Mouse (Mus musculus) layer of hippocampus, postnatal 36 days (tissue): ENCODE measurements around the gene Wbp4. TPM values are rescaled to one million over a fixed set of nuclear protein-coding genes. Genes with fewer than 3 reads are reported as not detected.
A peak's percentile ranks its signal among the peaks of the same experiment; 100 is the strongest.
"Not testable (repeated sequence)": the region's sequence is repeated elsewhere in the genome, so short reads cannot be mapped to it uniquely, and the experiment has no call there.

ENCODE experiments used
- DNase-seq, 2 experiments: peaks; one replicate each; pipeline ENCODE4 v3.0.0; 2022
- total RNA-seq, 2 experiments: library from RNA; stranded (reverse); gene quantifications; 2 replicates each; pipeline ENCODE4 v1.2.3; 2021

Wbp4 gene
- total RNA-seq, 2 experiments from 2014 or later: 55.4 to 56.7 TPM

DNA sequence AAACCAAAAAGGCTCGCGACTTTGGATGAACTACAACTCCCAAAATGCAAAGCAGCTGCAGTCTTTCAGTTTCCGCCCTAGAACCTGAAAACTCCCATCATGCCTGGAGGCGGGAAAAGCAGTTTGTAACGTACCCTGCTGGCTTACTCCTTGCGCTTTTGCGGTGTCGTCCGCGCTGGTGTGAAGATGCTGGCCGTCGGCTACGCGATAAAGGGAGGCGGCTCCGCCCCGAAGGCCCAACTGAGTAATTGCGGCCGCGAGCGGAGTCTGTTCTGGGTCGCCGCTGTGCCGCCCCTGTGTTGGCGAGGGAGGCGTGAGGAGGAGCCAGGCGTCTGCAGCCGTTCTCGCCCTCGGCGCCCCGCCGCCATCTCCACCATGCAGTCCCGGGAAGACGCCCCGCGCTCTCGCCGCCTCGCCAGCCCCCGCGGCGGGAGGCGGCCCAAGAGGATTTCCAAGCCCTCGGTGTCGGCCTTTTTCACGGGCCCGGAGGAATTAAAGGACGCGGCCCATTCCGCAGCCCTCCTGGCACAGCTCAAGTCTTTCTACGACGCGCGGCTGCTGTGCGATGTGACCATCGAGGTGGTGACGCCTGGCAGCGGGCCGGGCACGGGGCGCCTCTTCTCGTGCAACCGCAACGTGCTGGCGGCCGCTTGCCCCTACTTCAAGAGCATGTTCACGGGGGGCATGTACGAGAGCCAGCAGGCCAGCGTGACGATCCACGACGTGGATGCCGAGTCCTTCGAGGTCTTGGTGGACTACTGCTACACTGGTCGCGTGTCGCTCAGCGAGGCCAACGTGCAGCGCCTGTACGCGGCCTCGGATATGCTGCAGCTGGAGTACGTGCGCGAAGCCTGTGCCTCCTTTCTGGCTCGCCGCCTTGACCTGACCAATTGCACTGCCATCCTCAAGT lies 29.4 kb downstream of the Wbp4 start, which contains the start of gene Kbtbd6:
Gene Kbtbd6, plus strand, starts transcription at position 155 of the 910 bp plus-strand sequence.
- DNase-seq: peak; percentile 76 to 80

DNA sequence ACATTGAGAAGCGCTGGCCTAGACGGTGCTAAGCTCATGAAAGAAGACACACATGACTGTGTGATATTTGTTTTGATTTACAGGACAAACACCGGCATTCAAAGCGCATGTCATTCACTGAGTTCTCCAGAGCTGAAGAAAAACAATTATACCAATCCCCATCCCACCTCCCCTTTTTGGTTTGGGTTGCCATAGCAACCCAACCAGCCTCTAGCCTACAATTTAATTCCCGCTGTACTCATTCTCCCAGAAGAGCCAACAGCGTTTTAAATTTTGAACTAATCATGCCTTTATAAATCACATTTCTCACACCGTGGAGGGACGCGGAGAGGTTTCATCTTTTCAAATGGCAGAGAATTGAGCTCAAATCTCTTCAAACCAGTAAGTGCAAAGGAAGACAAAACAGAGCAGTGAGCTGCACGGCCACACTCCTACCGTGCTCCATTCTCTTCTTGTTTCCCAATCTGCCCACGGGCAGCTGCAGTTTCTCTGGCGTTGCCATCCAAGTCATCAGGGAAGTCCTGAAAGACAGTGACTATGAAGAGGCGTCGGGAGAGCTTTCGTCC lies 36.2 kb downstream of the Wbp4 start:
- DNase-seq: peak; percentile 23 to 47

DNA sequence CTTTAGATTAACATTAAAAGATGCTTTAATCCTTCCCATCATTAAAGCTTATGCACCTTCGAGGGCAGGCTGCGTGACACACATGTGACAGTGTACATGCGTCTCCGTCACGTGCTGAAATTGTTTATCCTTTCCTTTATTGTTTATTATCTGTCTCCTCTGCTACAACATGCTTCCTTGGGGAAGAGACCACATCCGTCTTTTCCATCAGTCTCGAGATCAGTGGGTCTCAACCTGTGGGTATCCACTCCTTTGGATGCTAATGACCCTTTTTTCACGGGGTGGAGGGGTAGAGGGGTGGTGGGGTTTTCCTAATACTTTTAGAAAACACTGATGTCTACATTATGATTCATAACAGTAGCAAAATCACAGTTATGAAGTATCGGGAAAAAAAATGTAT lies 36.7 kb downstream of the Wbp4 start:
- no peak for DNase-seq

DNA sequence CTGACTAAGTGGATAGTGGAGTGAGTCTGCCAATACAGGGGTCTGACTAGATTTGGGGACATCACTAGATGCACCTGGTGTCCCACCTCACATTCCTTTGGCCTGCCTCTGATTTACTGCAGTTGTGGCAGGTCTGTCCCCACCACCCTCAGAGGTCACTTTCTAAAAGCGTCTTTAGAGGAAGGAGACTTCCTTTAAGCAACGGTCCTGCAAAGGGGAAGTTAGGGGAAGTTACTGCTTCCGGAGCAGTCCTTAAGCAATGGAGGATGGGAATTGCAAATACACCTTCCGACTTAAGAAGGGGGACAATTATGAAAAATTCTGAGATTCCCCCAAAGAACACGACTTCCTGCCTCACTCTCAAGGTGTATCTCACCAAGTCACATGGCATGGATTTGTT lies 39.9 kb downstream of the Wbp4 start:
- DNase-seq: no peak

DNA sequence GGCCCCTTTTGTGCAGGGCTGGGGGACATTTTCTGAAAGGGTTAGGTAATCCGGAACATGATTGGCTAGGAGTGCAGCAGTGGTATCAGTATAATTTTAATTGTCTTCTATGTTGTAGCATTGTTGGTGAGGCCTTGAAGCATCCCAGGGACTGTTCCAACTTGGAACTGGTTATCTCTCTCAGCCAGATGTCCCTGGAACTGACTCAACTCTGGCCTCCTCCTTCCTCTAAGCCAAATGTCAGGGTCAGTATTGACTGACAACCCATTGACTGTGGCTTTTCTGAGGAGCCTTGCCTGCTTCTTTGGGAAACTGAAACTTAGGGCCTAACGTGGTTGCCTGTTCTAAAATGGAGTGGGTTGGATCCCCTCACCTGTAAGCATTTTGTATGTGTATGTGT lies 40.7 kb downstream of the Wbp4 start:
- no peak for DNase-seq

DNA sequence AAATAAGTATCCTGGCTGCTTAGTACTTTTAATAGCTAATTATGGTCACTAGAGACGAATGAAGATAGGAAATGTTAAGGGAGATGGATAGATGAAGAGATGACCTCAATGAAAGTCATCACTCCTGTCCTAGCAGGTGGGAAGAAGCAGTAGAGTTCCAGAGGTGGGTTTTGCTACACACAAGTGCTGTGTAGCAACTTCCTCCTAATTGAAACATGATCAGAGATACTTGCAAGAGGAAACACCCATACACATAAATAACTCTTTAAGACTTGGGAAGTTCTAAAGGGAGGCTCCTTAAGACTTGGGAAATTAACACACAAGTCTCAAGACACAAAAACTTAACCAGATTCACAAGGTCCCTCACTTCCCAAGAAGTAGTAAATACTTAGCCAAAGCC lies 47.3 kb downstream of the Wbp4 start:
- no peak for DNase-seq

DNA sequence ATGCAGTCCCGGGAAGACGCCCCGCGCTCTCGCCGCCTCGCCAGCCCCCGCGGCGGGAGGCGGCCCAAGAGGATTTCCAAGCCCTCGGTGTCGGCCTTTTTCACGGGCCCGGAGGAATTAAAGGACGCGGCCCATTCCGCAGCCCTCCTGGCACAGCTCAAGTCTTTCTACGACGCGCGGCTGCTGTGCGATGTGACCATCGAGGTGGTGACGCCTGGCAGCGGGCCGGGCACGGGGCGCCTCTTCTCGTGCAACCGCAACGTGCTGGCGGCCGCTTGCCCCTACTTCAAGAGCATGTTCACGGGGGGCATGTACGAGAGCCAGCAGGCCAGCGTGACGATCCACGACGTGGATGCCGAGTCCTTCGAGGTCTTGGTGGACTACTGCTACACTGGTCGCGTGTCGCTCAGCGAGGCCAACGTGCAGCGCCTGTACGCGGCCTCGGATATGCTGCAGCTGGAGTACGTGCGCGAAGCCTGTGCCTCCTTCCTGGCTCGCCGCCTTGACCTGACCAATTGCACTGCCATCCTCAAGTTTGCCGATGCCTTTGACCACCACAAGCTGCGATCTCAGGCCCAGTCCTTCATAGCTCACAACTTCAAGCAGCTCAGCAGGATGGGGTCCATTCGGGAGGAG lies 54.5 kb downstream of the Wbp4 start:
- not testable (repeated sequence) for DNase-seq

DNA sequence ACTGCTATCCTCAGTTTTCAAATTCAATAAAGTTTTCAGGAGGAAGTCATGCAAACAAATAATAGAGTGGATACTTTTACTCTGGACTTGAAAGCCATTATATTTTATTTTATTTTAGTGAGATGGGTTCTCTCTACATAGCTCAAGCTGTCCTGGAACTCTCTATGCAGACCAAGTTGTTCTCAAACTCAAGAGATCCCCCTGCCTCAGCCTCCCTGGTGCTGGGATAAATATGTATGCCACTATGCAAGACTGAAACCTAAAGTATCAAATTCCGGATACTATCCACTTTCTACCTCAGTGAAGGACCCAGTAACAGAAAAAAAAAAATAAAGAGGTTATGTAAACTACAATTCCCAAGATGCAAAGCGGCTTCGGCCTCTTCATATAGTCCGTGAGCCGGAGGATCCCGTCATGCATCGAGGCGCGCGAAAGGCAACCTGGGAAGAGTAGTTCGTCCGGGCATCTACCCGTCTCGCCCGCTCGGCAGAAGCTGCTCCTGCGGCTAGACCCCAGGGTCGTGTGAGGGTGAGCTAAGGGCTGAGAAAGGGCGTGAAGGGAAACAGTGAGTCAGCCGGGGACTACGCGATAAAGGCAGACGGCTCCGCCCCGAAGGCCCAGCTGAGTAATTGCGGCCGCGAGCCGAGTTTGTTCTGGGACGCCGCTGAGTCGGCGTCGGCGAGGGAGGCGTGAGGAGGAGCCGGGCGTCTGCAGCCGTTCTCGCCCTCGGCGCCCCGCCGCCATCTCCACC lies 55.2 kb downstream of the Wbp4 start, which contains the start of gene Kbtbd7:
Gene Kbtbd7, plus strand, starts transcription at position 533 of the 751 bp plus-strand sequence.
- DNase-seq: peak; percentile 92

DNA sequence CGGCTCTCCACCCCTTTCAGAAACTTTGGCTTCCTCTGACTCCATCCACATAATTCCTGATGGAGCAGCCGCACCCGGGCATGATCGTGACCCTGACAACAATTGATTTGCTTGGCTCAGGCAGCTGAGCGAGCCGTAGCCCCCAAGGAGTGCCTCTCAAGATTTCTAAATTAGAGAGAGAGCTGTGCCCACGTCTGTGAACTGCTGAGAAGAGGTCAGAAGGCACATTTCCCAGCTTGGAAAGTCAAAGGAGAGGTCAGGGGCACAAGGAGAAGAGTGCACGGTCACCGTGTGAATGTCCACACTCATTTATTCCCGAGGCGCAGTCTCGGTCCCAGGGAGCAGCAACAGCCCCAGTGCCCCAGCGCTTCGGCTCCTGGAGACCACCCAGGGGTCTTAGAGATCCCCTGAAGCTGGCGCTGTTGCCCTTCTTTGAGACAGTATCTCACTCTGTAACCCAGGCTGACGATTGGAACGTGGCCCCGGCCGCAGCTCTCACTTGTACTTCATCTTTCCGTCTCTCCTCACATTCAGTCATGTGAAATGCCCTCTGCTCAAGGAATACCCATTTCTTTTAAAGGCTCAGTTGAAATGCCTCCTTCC lies 61.1 kb downstream of the Wbp4 start:
- no peak for DNase-seq

DNA sequence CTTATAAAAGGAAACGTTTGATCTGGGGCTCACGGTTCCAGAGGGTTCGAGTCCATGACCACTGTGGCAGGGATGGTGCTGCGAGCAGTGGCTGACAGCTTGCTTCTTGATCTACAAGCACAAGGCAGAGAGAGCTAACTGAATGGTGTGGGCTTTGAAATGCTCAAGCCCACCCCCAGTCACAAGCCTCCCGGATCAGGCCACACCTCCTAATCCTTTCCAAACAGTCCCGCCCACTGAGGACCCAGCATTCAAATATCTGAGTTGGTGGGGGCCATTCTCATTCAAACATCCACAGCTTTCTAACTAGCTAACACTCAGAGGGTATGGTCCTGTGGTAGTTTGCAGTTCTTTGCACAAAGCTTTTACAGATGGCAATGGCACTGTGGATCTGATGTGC lies 68.2 kb downstream of the Wbp4 start:
- DNase-seq: no peak

DNA sequence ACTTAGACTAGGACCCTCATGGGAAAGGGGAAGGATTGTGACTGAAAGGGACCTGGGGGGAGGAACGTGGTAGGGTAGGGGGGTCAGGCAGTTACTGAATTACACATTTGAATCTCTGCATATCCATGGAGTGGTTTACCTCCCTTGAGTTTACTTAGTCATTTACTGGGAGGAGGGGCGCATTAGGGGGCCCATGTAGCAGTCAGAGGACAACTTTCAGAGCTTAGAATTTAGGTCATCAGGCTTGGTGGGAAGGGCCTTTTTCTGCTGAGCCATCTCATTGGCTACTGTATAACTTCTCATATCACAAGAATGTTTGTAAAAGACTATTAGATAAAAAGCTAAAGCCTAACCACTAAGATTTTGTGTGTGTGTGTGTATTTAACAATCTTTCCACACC lies 70.7 kb downstream of the Wbp4 start:
- no peak for DNase-seq

Other genes with a start within 250 kb of the Wbp4 start
- gene Zfp957, start 234.2 kb downstream of the Wbp4 start, total RNA-seq: not detected
- 10 to 100 TPM; 44.6 to 44.8 TPM for gene Rgcc, start 179.9 kb downstream of the Wbp4 start, total RNA-seq
- 10 to 100 TPM; 16.1 to 18.2 TPM for gene Naa16, start 90.7 kb downstream of the Wbp4 start, total RNA-seq
- 1 to 10 TPM; 5.5 to 5.7 TPM for gene Mtrf1, start 83.7 kb downstream of the Wbp4 start, total RNA-seq
- gene Kbtbd7, start 55.0 kb downstream of the Wbp4 start, total RNA-seq: 10 to 100 TPM; 42.8 to 44.0 TPM
- gene Kbtbd6, start 29.7 kb downstream of the Wbp4 start, total RNA-seq: 1 to 10 TPM in 1 of 2 experiments, under 1 TPM in 1; 0.81 to 1.3 TPM
- gene Elf1, start 326 bp downstream of the Wbp4 start, total RNA-seq: 1 to 10 TPM; 5.0 to 5.2 TPM
- 10 to 100 TPM; 81.6 to 96.0 TPM for gene Sugt1, start 106.2 kb upstream of the Wbp4 start, total RNA-seq
- 1 to 10 TPM; 1.3 to 1.5 TPM for gene Cnmd, start 180.7 kb upstream of the Wbp4 start, total RNA-seq